Mouse (Mus musculus): ENCODE data around the gene Lap3. TPM values are rescaled to one million over a fixed set of nuclear protein-coding genes. Genes with fewer than 3 reads are reported as not detected.
A peak's percentile ranks its signal among the peaks of the same experiment; 100 is the strongest.

Lap3 gene
- total and polyA plus RNA-seq, 2 experiments from 2014 or later = 20.9 to 27.7 TPM

- no peaks in the 10 kb centered on the region for H3K4me1 ChIP-seq (ENCODE audit: insufficient read depth, low read length)
- DNase-seq (ENCODE audit: low spot score) (no peak), ATAC-seq (ENCODE audit: low FRiP score) (no peak)
- H3K27me3 ChIP-seq (ENCODE audit: insufficient read depth, low read length) = no peaks in the 10 kb centered on the region
- no peak overlapping the region for H3K9ac ChIP-seq (replicated peaks; ENCODE audit: low read length, poor library complexity, severe bottlenecking)
- no peak overlapping the region for H3K4me2 ChIP-seq (ENCODE audit: low read depth, low read length, poor library complexity, severe bottlenecking)
- H3K36me3 ChIP-seq (ENCODE audit: insufficient read depth, low read length) = peaks cover 4% of the 10 kb centered on the region; the same call in 1 of the 2 replicates
- 92% methylated on average over 10 of the region's 10 CpGs for WGBS
- no peak overlapping the region for H3K27ac ChIP-seq (ENCODE audit: low read depth, low read length)
- TF ChIP-seq CTCF (IDR thresholded peaks at IDR 0.05) = no peak
- H3K9me3 ChIP-seq (ENCODE audit: low read length) = no peaks in the 10 kb centered on the region
- no peak overlapping the region for H3K4me3 ChIP-seq (ENCODE audit: low read depth, low read length)
Measured at GRCm38 (mm10) chr5:45515151-45515743, 22.1 kb downstream of the Lap3 start.

GRCm38 (mm10) chr5:45519960-45520808 is 27.0 kb downstream of the Lap3 start, which contains the start of gene Med28:
Gene Med28, plus strand, starts transcription at chr5:45520229.
- H3K27ac ChIP-seq (ENCODE audit: low read depth, low read length) = peak within 1 kb of the TSS; percentile 68
- H3K4me1 ChIP-seq (ENCODE audit: insufficient read depth, low read length) = peaks cover 8% of the 10 kb centered on the region; the same call in 1 of the 2 replicates
- peak within 1 kb of the TSS; percentile 90 for H3K9ac ChIP-seq (replicated peaks; ENCODE audit: low read length, poor library complexity, severe bottlenecking)
- peak within 1 kb of the TSS; percentile 86 for H3K4me2 ChIP-seq (ENCODE audit: low read depth, low read length, poor library complexity, severe bottlenecking)
- 1% methylated on average over 53 of the region's 56 CpGs for WGBS
- ATAC-seq (ENCODE audit: low FRiP score) (peak; percentile 97), DNase-seq (ENCODE audit: low spot score) (peak; percentile 94)
- H3K36me3 ChIP-seq (ENCODE audit: insufficient read depth, low read length) = peaks cover 7% of the 10 kb centered on the region
- no peaks in the 10 kb centered on the region for H3K9me3 ChIP-seq (ENCODE audit: low read length)
- no peaks in the 10 kb centered on the region for H3K27me3 ChIP-seq (ENCODE audit: insufficient read depth, low read length)
- H3K4me3 ChIP-seq (ENCODE audit: low read depth, low read length) = peak within 1 kb of the TSS; percentile 98
- TF ChIP-seq CTCF (IDR thresholded peaks at IDR 0.05) = no peak

GRCm38 (mm10) chr5:45520809-45521110 is 27.6 kb downstream of the Lap3 start:
- H3K27ac ChIP-seq (ENCODE audit: low read depth, low read length) = no peak overlapping the region
- ATAC-seq (ENCODE audit: low FRiP score) (no peak), DNase-seq (ENCODE audit: low spot score) (no peak)
- H3K9ac ChIP-seq (replicated peaks; ENCODE audit: low read length, poor library complexity, severe bottlenecking) = peak overlapping the region; percentile 90
- peaks cover 8% of the 10 kb centered on the region; the same call in 1 of the 2 replicates for H3K4me1 ChIP-seq (ENCODE audit: insufficient read depth, low read length)
- H3K4me2 ChIP-seq (ENCODE audit: low read depth, low read length, poor library complexity, severe bottlenecking) = peak overlapping the region; percentile 86
- H3K27me3 ChIP-seq (ENCODE audit: insufficient read depth, low read length) = no peaks in the 10 kb centered on the region
- H3K36me3 ChIP-seq (ENCODE audit: insufficient read depth, low read length) = peaks cover 13% of the 10 kb centered on the region
- TF ChIP-seq CTCF (IDR thresholded peaks at IDR 0.05) = no peak
- WGBS = 7% methylated on average over 5 of the region's 5 CpGs
- H3K9me3 ChIP-seq (ENCODE audit: low read length) = no peaks in the 10 kb centered on the region
- peak overlapping the region; percentile 98 for H3K4me3 ChIP-seq (ENCODE audit: low read depth, low read length)

- no peak for TF ChIP-seq CTCF (IDR thresholded peaks at IDR 0.05)
- Histone ChIP-seq H3K27ac (ENCODE audit: low read depth, low read length) (no peak overlapping the region), H3K4me2 (ENCODE audit: low read depth, low read length, poor library complexity, severe bottlenecking) (peak overlapping the region; percentile 86), H3K9me3 (ENCODE audit: low read length) (no peaks in the 10 kb centered on the region), H3K4me1 (ENCODE audit: insufficient read depth, low read length) (peaks cover 8% of the 10 kb centered on the region; the same call in 1 of the 2 replicates), H3K9ac (replicated peaks; ENCODE audit: low read length, poor library complexity, severe bottlenecking) (no peak overlapping the region), H3K36me3 (ENCODE audit: insufficient read depth, low read length) (peaks cover 20% of the 10 kb centered on the region), H3K27me3 (ENCODE audit: insufficient read depth, low read length) (no peaks in the 10 kb centered on the region), H3K4me3 (ENCODE audit: low read depth, low read length) (peak overlapping the region; percentile 98; the same call in 1 of the 2 replicates)
- ATAC-seq (ENCODE audit: low FRiP score) = no peak
- WGBS = 88% methylated on average over 6 of the region's 6 CpGs
- no peak for DNase-seq (ENCODE audit: low spot score)
Measured at GRCm38 (mm10) chr5:45521601-45522000, 28.4 kb downstream of the Lap3 start.

- Histone ChIP-seq H3K4me3 (ENCODE audit: low read depth, low read length) (no peak overlapping the region), H3K27ac (ENCODE audit: low read depth, low read length) (no peak overlapping the region), H3K36me3 (ENCODE audit: insufficient read depth, low read length) (peaks cover 46% of the 10 kb centered on the region), H3K9ac (replicated peaks; ENCODE audit: low read length, poor library complexity, severe bottlenecking) (no peak overlapping the region), H3K27me3 (ENCODE audit: insufficient read depth, low read length) (no peaks in the 10 kb centered on the region), H3K4me1 (ENCODE audit: insufficient read depth, low read length) (peaks cover 8% of the 10 kb centered on the region; the same call in 1 of the 2 replicates), H3K4me2 (ENCODE audit: low read depth, low read length, poor library complexity, severe bottlenecking) (no peak overlapping the region), H3K9me3 (ENCODE audit: low read length) (no peaks in the 10 kb centered on the region)
- ATAC-seq (ENCODE audit: low FRiP score) (no peak), DNase-seq (ENCODE audit: low spot score) (no peak)
- WGBS = 94% methylated on average over 10 of the region's 10 CpGs
- TF ChIP-seq CTCF (IDR thresholded peaks at IDR 0.05) = no peak
Measured at GRCm38 (mm10) chr5:45525101-45525500, 31.9 kb downstream of the Lap3 start.

GRCm38 (mm10) chr5:45526338-45526737 is 33.2 kb downstream of the Lap3 start:
- no peak overlapping the region for H3K27ac ChIP-seq (ENCODE audit: low read depth, low read length)
- ATAC-seq (ENCODE audit: low FRiP score) (no peak), DNase-seq (ENCODE audit: low spot score) (no peak)
- H3K36me3 ChIP-seq (ENCODE audit: insufficient read depth, low read length) = peaks cover 53% of the 10 kb centered on the region
- no peak overlapping the region for H3K4me3 ChIP-seq (ENCODE audit: low read depth, low read length)
- H3K27me3 ChIP-seq (ENCODE audit: insufficient read depth, low read length) = no peaks in the 10 kb centered on the region
- no peak overlapping the region for H3K4me2 ChIP-seq (ENCODE audit: low read depth, low read length, poor library complexity, severe bottlenecking)
- H3K9ac ChIP-seq (replicated peaks; ENCODE audit: low read length, poor library complexity, severe bottlenecking) = no peak overlapping the region
- H3K9me3 ChIP-seq (ENCODE audit: low read length) = no peaks in the 10 kb centered on the region
- H3K4me1 ChIP-seq (ENCODE audit: insufficient read depth, low read length) = peaks cover 7% of the 10 kb centered on the region; the same call in 1 of the 2 replicates
- 93% methylated on average over 4 of the region's 4 CpGs for WGBS
- no peak for TF ChIP-seq CTCF (IDR thresholded peaks at IDR 0.05)
